Mouse (Mus musculus) gastrocnemius, postnatal 36 days (tissue): ENCODE measurements around the gene Slc6a18. TPM values are rescaled to one million over a fixed set of nuclear protein-coding genes. Genes with fewer than 3 reads are reported as not detected.

Source experiments
- DNase-seq, 2 experiments: peaks; one replicate each; pipeline ENCODE4 v3.0.0; 2022
- intact Hi-C: fragments of 180-260 bp; cut with DNase I; formaldehyde crosslinking; loops from one replicate; pipeline ENCODE4 v1.15.1; 2025
- total RNA-seq, 2 experiments: library from RNA; stranded (reverse); gene quantifications; 2 replicates each; pipeline ENCODE4 v1.2.3; 2021

The Slc6a18 gene
- total RNA-seq, 2 experiments from 2014 or later, result not detected

GRCm38 (mm10) chr13:73688934-73689333 is 11.1 kb upstream of the Slc6a18 start:
- no peak for DNase-seq
- intact Hi-C loops, result loop anchor here (10.0 kb wide), 1 partner anchor 264 kb away; no protein-coding TSS in a partner anchor

DNA sequence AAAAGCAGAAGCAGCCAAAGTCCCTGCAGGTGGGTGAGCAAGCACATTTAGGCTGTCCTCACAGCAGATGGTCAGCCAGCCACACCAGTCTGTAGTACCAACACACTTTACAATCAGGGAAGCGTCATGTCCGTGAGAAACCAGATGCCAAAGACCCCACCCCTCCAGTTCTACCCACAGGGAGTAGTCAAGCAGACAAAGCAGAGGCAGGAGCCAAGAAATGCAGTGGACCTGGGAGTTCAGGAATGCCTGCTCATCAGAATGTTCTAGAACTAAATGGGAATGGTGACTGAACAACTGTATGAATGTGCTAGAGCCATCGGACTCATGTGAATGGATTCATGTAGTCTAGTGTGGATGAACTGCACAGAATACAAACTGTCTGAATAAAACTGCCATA is 9.8 kb upstream of the Slc6a18 start:
- intact Hi-C loops, result loop anchor here (10.0 kb wide), 1 partner anchor 263 kb away; no protein-coding TSS in a partner anchor
- DNase-seq, result no peak

GRCm38 (mm10) chr13:73685502-73685901 is 7.7 kb upstream of the Slc6a18 start:
- intact Hi-C loops, result loop anchor here (10.0 kb wide), 1 partner anchor 261 kb away; no protein-coding TSS in a partner anchor
- no peak for DNase-seq

GRCm38 (mm10) chr13:73684412-73684811 is 6.6 kb upstream of the Slc6a18 start:
- DNase-seq, result no peak
- intact Hi-C loops, result loop anchor here (10.0 kb wide), 1 partner anchor 260 kb away; no protein-coding TSS in a partner anchor

DNA sequence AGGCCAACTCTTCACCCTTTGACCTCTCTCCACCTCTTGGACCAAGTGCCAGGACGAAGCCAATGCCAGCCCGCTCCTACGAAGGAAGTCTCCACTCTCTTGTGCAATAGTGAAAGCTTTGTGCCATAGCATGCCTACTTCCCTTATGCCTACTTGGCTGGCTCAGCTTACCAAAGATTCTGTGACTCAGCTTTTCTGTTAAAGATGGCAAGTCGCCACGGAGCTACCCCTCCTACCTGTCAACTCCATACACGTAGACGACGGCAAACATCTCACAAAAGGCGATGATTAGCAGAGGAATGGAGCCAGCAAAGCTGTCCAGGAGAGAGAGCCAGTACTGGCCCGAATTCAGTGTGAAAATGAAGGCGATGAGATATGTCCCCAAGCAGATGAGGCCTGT is 5.9 kb upstream of the Slc6a18 start:
- no peak for DNase-seq
- intact Hi-C loops, result loop anchor here (10.0 kb wide), 1 partner anchor 259 kb away; no protein-coding TSS in a partner anchor

GRCm38 (mm10) chr13:73682226-73682625 is 4.4 kb upstream of the Slc6a18 start:
- intact Hi-C loops, result loop anchor here (10.0 kb wide), 1 partner anchor 257 kb away; no protein-coding TSS in a partner anchor
- DNase-seq, result no peak

- DNase-seq, result no peak
- intact Hi-C loops, result loop anchor here (10.0 kb wide), 1 partner anchor 256 kb away; no protein-coding TSS in a partner anchor
Measured at GRCm38 (mm10) chr13:73680394-73680793, 2.6 kb upstream of the Slc6a18 start.

DNA sequence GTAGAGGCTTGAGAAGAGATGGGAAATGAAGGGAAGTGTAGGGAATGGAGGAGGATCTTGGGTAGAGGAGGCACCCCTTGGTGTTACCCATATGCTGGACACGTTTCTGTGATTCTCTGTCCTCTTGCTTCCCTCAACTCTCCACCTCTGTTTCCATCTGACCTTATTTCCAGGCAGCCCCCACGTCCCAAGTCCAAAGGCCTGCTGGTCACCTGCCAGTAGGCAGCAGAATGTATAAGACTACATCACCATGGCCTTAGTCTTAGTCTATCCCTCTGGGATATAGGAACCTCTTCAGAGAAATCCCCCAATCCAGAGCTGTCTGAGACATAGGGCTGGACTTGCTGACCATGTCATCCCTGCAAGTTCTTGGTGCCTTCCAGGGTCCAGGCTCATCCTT is 1.5 kb upstream of the Slc6a18 start:
- DNase-seq, result no peak
- intact Hi-C loops, result no loop called here

DNA sequence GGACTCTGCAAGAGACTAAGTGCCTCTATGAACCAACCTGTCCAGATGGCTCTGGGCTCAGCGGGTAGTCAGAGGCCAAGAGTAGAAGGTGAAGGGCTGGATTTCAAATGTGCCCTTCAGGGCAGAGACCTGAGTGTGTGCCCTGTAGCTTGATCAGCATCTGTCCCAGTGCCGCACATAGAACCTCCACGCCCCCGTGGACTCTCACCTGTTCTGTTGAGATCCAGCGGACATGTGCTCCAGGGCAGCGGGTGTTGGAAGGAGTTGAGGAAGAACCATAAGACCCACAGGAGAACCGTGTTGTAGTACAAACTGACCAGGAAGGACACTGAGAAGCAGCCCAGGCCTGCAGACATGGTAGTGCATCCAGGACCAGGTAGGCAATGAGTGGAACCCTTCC is 2.7 kb downstream of the Slc6a18 start:
- intact Hi-C loops, result no loop called here

GRCm38 (mm10) chr13:73660163-73660695 is 17.6 kb downstream of the Slc6a18 start:
- no peak for DNase-seq
- intact Hi-C loops, result no loop called here

More for the DNA sequence above, 2.7 kb downstream of the Slc6a18 start:
- DNase-seq, result no peak

GRCm38 (mm10) chr13:73658953-73659352 is 18.9 kb downstream of the Slc6a18 start:
- intact Hi-C loops, result no loop called here
- DNase-seq, result no peak

DNA sequence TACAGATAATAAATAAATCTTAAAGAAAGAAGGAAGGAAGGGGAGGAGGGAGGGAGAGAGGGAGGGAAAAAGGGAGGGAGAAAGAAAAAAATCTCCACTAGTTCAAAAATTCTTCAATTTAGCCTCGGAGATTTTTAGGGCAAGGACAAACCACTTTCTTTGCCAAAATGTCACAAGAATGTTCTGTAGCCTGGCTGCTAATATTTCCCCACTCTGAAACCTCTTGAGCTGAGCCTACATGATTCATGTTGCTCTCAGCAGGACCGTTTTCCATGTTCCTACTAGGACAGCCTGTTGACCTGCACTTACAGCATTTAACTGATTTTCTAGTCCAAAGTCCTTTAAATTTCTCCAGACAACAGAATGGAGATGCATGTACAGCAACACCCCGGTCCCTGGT is 22.8 kb downstream of the Slc6a18 start:
- intact Hi-C loops, result no loop called here
- no peak for DNase-seq

- no peak for DNase-seq
- intact Hi-C loops, result no loop called here
Measured at GRCm38 (mm10) chr13:73653266-73653665, 24.6 kb downstream of the Slc6a18 start.

DNA sequence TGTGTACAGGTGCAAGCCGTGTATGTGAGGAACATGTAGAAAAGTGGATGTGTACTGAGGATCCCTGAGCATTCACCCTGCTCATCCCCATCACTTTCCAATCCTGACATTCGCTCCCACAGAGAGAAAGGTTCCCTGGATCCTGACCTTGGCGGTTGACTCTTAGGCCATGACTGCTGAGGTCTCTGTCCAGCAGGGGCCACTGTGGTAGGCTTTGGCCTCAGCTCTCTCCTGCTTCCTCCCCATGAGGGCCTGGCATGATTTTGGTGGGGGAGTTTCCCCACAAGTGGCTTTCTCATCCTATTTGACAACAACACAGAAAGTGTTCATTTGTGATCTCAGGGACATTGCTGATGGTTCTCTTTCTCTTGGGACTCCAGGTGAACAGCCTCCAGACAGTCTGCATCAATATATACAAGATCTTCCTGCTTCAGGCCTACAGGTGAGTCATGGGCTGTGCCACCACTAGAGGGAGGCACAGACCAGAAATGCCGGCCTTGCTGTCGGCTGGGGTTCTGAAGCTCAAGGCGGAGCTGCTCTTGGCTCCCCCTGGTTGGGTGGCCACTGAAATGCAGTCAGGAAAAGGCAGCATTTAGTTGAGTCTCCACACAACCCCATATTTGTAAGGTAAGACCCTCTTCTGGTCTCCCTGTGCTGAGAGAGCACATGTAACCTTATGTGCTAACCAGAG is 31.3 kb downstream of the Slc6a18 start:
- intact Hi-C loops, result no loop called here
- DNase-seq, result no peak

- DNase-seq, result no peak
- intact Hi-C loops, result no loop called here
Measured at GRCm38 (mm10) chr13:73641296-73641695, 36.5 kb downstream of the Slc6a18 start.

DNA sequence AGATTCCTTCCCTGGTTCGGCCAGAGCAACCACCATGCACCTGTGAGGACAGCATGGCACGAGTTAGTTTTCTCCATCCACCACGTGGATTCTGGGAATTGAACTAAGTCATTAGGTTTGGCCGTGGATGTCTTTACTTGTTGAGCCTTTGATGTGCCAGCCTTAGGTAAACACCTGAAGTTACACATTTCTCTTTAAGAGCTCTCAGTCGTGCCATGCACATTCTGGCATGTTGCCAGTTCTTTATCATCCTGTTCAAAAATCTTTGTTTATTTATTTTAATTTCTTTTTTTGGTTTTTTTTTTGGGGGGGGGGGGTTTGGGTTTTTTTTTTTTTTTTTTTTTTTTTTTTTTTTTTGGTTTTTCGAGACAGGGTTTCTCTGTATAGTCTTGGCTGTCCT is 40.0 kb downstream of the Slc6a18 start:
- intact Hi-C loops, result no loop called here
- DNase-seq, result no peak

DNA sequence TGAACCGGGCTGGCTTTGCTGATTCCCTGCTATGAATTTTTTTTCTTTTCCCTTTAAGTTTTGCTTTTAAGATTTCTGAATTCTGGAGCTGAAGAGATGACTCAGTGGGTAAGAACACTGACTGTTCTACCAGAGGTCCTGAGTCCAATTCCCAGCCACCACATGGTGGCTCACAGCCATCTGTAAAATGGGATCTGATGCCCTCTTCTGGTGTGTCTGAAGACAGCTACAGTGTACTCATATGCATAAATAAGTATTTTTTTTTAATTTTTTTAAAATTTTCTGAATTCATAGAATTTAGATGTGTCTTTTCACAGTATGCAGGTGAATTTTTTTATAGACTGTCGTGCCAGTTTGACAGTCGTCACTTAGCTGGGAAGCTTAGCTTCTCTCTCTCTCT is 46.0 kb downstream of the Slc6a18 start:
- no peak for DNase-seq
- intact Hi-C loops, result no loop called here

GRCm38 (mm10) chr13:73628586-73629113 is 49.2 kb downstream of the Slc6a18 start:
- intact Hi-C loops, result loop anchor here (10.0 kb wide), 1 partner anchor 194 kb away; no protein-coding TSS in a partner anchor
- DNase-seq, result no peak

- intact Hi-C loops, result loop anchor here (10.0 kb wide), 1 partner anchor 192 kb away; no protein-coding TSS in a partner anchor
- DNase-seq, result no peak
Measured at GRCm38 (mm10) chr13:73626745-73627549, 50.9 kb downstream of the Slc6a18 start, which contains the start of gene Tert. TSS of gene Tert (plus strand) at chr13:73626911.

DNA sequence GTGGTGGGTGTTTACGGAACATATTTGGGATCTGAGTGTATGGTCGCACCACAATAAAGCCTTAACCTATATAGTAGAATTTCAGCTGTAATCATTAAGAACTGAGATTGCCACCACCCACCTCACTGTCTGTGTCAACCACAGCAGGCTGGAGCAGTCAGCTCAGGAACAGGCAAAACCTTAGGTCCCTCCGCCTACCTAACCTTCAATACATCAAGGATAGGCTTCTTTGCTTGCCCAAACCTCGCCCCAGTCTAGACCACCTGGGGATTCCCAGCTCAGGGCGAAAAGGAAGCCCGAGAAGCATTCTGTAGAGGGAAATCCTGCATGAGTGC is 51.4 kb downstream of the Slc6a18 start:
- intact Hi-C loops, result loop anchor here (10.0 kb wide), 1 partner anchor 192 kb away; no protein-coding TSS in a partner anchor
- DNase-seq, result no peak

- intact Hi-C loops, result loop anchor here (10.0 kb wide), 1 partner anchor 186 kb away; no protein-coding TSS in a partner anchor
- DNase-seq, result no peak
Measured at GRCm38 (mm10) chr13:73620637-73621036, 57.2 kb downstream of the Slc6a18 start.
